Mouse (Mus musculus) erythroblast, embryonic 14.5 days (primary cell): Measurements from ENCODE around the gene Anxa6.

Experiments
- GATA1 ChIP-seq: IDR thresholded peaks from 2 replicates; pipeline ENCODE4 v1.6.1; 2012; ENCODE audit warnings: low read length, inconsistent platforms, mixed read lengths
- TAL1 ChIP-seq: IDR thresholded peaks from 3 replicates; pipeline ENCODE4 v1.6.1; 2012; ENCODE audit warnings: low read length, inconsistent platforms, mixed read lengths

GRCm38 (mm10) chr11:54930318-54930979 lies 102.8 kb downstream of the Anxa6 start:
- TF ChIP-seq GATA1: no peak
- TF ChIP-seq TAL1: no peak
